Mouse (Mus musculus) splenic B cell, adult 2 months (primary cell): Measurements from ENCODE around the gene Uck1.
A peak's percentile ranks its signal among the peaks of the same experiment; 100 is the strongest.

Source experiments
- DNase-seq: peaks from one replicate; pipeline ENCODE4 v3.0.0-alpha.2; 2011; ENCODE audit warnings: low read depth, low spot score
- H3K27me3 ChIP-seq: 2 replicates; pipeline ENCODE4 v1.6.1; 2012; ENCODE audit warnings: mild to moderate bottlenecking, low read length, moderate library complexity, mixed read lengths; ENCODE audit not compliant: control insufficient read depth, poor library complexity, insufficient read depth, severe bottlenecking
- H3K36me3 ChIP-seq: 2 replicates; pipeline ENCODE4 v1.6.1; 2012; ENCODE audit warnings: mild to moderate bottlenecking, low read length, moderate library complexity, mixed read lengths; ENCODE audit not compliant: control insufficient read depth, poor library complexity, insufficient read depth, severe bottlenecking

Uck1 gene

GRCm38 (mm10) chr2:32288371-32288931 lies 28.5 kb upstream of the Uck1 start:
- no peaks in the 10 kb centered on the region for H3K27me3 ChIP-seq
- DNase-seq = no peak
- no peaks in the 10 kb centered on the region for H3K36me3 ChIP-seq

GRCm38 (mm10) chr2:32287923-32288367 lies 28.0 kb upstream of the Uck1 start, which contains the start of gene Swi5:
Gene Swi5 (minus strand): TSS chr2:32288075.
- H3K27me3 ChIP-seq = no peaks in the 10 kb centered on the region
- peak; percentile 100 for DNase-seq

GRCm38 (mm10) chr2:32287334-32287840 lies 27.4 kb upstream of the Uck1 start, which contains the start of gene Golga2:
Gene Golga2 (plus strand): TSS chr2:32287384.
- no peak for DNase-seq
- Histone ChIP-seq H3K27me3 (no peaks in the 10 kb centered on the region), H3K36me3 (no peaks in the 10 kb centered on the region)

More at GRCm38 (mm10) chr2:32287923-32288367, 28.0 kb upstream of the Uck1 start, which contains the start of gene Swi5:
- no peaks in the 10 kb centered on the region for H3K36me3 ChIP-seq

GRCm38 (mm10) chr2:32283986-32284385 lies 24.0 kb upstream of the Uck1 start:
- Histone ChIP-seq H3K36me3 (no peaks in the 10 kb centered on the region), H3K27me3 (no peaks in the 10 kb centered on the region)
- no peak for DNase-seq

- DNase-seq = peak; percentile 78
- peaks cover 6% of the 10 kb centered on the region; the same call in 1 of the 2 replicates for H3K36me3 ChIP-seq
- no peaks in the 10 kb centered on the region for H3K27me3 ChIP-seq
Observed at GRCm38 (mm10) chr2:32282727-32283126, 22.8 kb upstream of the Uck1 start.

DNA sequence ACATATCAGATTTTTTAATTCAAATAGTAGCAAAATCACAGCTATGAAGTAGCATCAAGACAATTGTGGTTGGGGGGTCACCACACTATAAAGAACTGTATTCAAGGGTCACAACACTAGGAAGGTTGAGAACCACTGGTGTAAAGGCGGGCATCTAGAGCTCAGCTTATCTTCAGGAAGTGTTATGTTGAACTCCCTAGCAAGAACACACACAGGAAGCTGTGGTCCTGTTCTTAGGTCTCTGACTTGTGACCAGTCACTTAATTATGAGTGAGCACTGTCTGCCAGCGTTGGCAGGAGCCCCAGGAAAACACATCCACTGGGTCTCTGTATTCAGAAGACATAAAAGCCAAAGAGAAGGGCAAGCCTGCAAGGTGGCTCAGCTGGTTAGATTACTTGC lies 22.3 kb upstream of the Uck1 start:
- Histone ChIP-seq H3K36me3 (peaks cover 6% of the 10 kb centered on the region; the same call in 1 of the 2 replicates), H3K27me3 (no peaks in the 10 kb centered on the region)
- DNase-seq = no peak

DNA sequence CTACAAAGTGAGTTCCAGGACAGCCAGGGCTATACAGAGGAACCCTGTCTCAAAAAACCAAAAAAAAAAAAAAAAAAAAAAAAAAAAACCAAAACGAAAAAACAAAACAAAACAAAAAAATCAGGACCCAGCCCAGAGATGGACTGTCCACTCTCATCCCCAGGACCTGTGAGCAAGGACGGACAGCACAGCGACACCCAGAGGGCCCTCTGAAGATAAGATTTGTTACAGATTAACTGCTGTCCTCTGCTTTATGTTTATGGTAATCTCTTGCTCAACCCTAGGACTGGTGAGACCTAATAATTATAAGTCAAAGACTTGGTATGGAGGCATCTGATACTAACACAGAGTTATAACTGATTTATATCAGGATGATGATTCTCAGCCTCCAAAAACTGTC lies 15.9 kb upstream of the Uck1 start:
- Histone ChIP-seq H3K27me3 (no peaks in the 10 kb centered on the region), H3K36me3 (peaks cover 6% of the 10 kb centered on the region; the same call in 1 of the 2 replicates)
- no peak for DNase-seq

GRCm38 (mm10) chr2:32260635-32261034 lies 676 bp upstream of the Uck1 start:
- H3K36me3 ChIP-seq = no peaks in the 10 kb centered on the region
- peak; percentile 86 for DNase-seq
- H3K27me3 ChIP-seq = no peaks in the 10 kb centered on the region

- no peak for DNase-seq
- Histone ChIP-seq H3K27me3 (no peaks in the 10 kb centered on the region), H3K36me3 (no peaks in the 10 kb centered on the region)
Observed at GRCm38 (mm10) chr2:32258887-32259533, 949 bp downstream of the Uck1 start.

- H3K36me3 ChIP-seq = no peaks in the 10 kb centered on the region
- no peak for DNase-seq
- no peaks in the 10 kb centered on the region for H3K27me3 ChIP-seq
Observed at GRCm38 (mm10) chr2:32256273-32256672, 3.7 kb downstream of the Uck1 start.

DNA sequence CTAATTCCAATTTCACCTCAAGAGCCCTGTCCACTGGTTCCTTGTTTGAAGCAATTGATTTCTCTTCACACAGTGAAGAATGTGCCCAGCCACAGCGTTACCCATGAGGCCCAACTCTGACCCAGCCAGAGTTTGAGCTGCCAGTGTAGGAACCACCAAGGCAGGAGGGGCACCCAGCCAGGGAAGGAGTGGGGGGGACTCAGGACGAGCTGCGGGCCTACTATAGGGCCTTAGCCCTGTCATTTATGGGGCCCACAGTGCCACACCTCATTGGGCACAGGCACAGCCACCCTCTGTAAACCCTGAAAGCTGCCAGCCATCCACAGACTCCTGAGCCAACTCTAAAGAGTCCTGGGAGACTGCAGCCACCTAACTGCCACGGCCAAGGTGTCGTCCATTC lies 5.4 kb downstream of the Uck1 start:
- no peak for DNase-seq
- no peaks in the 10 kb centered on the region for H3K27me3 ChIP-seq
- H3K36me3 ChIP-seq = no peaks in the 10 kb centered on the region

DNA sequence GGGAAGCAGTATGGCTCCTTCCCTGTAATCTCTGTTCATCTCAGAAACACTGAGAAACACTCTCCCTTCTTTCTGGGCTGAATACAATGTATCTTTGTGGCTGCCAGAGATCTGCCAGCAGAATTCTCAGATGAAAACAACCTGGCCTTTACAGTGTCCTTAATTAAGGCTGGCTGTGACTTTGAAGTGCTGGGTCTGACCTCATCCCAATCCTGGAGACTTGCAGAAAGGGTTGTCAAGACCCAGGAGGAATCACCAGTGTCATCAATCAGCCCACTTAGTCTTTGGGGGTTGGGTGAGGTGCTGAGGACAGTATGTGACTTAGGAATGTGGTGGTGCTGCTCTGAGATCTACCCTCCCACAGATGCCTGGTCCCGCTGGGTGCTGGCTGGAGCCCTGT lies 6.6 kb downstream of the Uck1 start:
- no peaks in the 10 kb centered on the region for H3K36me3 ChIP-seq
- H3K27me3 ChIP-seq = no peaks in the 10 kb centered on the region
- no peak for DNase-seq

DNA sequence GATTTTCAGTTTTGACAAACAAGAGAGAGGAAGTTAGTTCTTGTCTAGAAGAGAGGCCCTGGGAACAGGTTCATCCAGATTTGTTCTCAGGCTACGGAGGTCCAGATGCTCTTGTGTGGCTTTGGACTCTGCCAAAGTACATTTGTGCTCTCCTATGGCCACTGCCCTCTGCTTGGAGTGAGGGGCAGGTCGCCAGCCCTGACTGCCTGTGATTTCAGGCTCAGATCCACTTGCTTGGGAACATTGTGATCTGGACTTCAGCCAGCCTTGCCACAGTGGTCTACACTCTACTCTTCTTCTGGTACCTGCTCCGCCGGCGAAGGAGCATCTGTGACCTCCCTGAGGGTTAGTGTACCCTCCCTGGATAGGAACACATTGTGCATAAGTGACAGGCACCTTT lies 7.3 kb downstream of the Uck1 start:
- no peak for DNase-seq
- Histone ChIP-seq H3K27me3 (no peaks in the 10 kb centered on the region), H3K36me3 (no peaks in the 10 kb centered on the region)

DNA sequence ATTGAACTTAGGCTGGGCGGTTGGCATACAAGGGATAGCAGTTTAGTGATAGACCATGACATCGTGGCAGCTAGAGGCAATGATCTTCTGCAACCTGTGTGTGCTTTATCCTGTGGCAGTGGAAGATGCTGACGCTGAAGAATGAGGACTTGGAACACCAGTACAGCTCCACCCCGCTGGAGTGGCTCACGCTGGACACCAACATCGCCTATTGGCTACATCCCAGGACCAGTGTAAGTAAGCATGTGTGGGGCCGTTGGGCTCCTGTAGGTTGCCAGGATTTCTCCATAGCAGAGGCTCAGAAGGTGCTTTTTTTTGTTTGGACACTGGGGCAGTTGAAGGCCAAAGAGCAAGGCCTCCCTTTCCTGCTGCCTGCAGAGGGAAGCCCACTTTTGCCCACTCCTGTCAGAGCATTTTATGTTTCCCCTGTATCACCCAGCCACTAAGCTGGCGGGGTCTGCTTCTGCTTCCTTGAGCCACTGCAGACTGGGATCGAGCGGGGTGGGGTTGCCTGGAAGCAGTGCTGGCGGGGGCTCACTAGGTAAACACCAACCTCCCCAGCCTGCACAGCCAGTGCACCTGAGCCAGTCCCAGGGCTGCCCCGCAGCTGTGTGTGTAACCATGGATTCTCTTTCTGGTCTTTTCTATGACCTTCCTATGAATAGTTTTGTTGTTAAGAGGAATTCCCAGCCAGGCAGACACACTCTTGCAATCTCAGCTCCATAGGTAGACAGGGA lies 8.0 kb downstream of the Uck1 start:
- H3K27me3 ChIP-seq = no peaks in the 10 kb centered on the region
- no peaks in the 10 kb centered on the region; the same call in 1 of the 2 replicates for H3K36me3 ChIP-seq
- DNase-seq = no peak
